Mouse (Mus musculus) common myeloid progenitor, adult 5-6 weeks (primary cell): ENCODE data around the gene Notch1. TPM values are rescaled to one million over a fixed set of nuclear protein-coding genes. Genes with fewer than 3 reads are reported as not detected.

Experiments used
- ATAC-seq: replicated peaks from 2 replicates; pipeline ENCODE4 v1.8.0; 2016; ENCODE audit warnings: low read depth, mild to moderate bottlenecking, moderate TSS enrichment, inconsistent platforms; ENCODE audit not compliant: poor library complexity, severe bottlenecking
- total RNA-seq: library from RNA; stranded (forward); fragments of 200-1000, 187-1606 nt; gene quantifications from 2 replicates; pipeline ENCODE4 v1.2.3, GENCODE M21; 2017

Notch1 gene
- total RNA-seq, 1 experiment from 2014 or later: 13.7 TPM

DNA sequence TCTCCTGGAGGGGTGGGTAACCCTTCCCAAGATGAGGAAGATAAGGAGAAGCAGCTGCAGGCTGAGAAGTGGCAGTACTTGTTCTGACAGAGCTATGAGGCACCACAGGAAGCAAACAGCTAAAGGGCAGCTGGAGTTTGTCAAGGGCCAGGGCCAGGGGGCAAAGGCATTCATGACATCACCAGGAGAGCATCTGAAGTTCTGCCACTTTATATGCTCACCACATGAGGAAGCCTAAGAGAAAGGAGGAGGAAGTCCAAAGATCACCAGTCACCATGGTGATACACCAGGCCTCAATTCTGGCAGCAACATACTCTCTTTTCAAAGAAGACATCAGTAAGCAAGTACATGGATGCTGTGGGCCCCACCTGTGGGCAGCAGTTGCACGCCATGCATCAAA is 93.4 kb downstream of the Notch1 start:
- no peak for ATAC-seq

GRCm38 (mm10) chr2:26421969-26422368 is 94.5 kb downstream of the Notch1 start:
- ATAC-seq: no peak

GRCm38 (mm10) chr2:26418120-26418519 is 98.3 kb downstream of the Notch1 start:
- ATAC-seq: no peak

- ATAC-seq: no peak
Observed at GRCm38 (mm10) chr2:26417066-26417465, 99.4 kb downstream of the Notch1 start.

- ATAC-seq: no peak
Observed at GRCm38 (mm10) chr2:26410931-26411411, 105.5 kb downstream of the Notch1 start.

- no peak for ATAC-seq
Observed at GRCm38 (mm10) chr2:26410091-26410490, 106.4 kb downstream of the Notch1 start.

GRCm38 (mm10) chr2:26409362-26409761 is 107.1 kb downstream of the Notch1 start:
- ATAC-seq: no peak

DNA sequence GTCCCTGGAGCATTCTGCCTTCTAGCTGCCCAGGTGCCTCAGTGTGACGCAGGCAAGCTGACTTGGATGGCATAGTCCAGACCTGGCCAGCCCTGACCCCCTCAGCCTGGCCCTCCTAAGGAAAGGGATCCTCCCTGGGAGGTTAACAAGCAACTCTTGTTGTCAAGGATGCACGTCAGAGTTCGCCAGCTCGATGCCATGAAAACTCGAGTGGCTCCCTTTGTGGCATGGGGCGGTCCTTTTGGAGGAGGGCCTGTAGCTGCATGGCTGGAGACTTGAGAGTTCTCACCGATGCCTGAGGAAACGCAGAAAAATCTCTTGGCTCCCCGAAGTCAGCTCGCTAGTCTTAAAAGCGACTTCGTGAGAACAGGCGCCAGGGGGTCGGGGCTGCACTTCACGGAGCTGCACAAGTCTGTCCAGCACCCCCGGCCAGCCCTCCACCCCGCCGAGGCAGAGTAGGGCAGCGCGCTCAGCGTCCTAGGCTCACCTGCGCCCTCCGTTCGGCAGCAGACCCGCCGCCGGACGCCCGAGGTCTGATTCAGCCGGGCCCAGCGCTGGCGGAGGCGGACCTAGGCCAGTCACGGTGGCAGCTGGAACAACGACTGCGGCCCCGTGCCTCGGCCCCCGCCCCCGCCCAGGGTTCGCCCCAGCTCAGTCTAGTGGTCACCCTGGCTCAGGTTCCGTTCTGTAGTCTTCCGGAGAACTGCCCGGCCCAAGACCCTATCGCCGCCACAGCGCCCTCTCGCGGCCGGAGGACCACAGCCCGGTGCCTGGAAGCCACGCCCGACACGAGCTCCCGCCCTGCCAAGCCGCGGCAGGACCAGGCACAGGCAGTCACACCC is 107.7 kb downstream of the Notch1 start, which contains the start of gene Inpp5e:
TSS of gene Inpp5e (minus strand) at position 689 of the 842 bp plus-strand sequence.
- peak; percentile 96 for ATAC-seq

Other genes starting within 250 kb of the Notch1 start
- gene Ccdc187, start 222.1 kb downstream of the Notch1 start, total RNA-seq: not detected in 2 replicates
- 14.4 and 23.8 TPM in 2 replicates for gene Gpsm1, start 201.1 kb downstream of the Notch1 start, total RNA-seq
- gene Dnlz, start 164.6 kb downstream of the Notch1 start, total RNA-seq: 7.1 and 9.1 TPM in 2 replicates
- 41.9 and 46.4 TPM in 2 replicates for gene Card9, start 155.7 kb downstream of the Notch1 start, total RNA-seq
- gene Snapc4, start 136.0 kb downstream of the Notch1 start, total RNA-seq: 45.1 TPM in 2 replicates
- 32.6 and 33.2 TPM in 2 replicates for gene Entr1, start 127.3 kb downstream of the Notch1 start, total RNA-seq
- 66.4 and 72.9 TPM in 2 replicates for gene Pmpca, start 127.3 kb downstream of the Notch1 start, total RNA-seq
- 8.5 and 15.6 TPM in 2 replicates for gene Inpp5e, start 107.5 kb downstream of the Notch1 start, total RNA-seq
- 20.1 and 44.2 TPM in 2 replicates for gene Sec16a, start 71.4 kb downstream of the Notch1 start, total RNA-seq
- 54.9 and 57.0 TPM in 2 replicates for gene Egfl7, start 63.4 kb upstream of the Notch1 start, total RNA-seq
- not detected in 2 replicates for gene Gm20532, start 70.0 kb upstream of the Notch1 start, total RNA-seq
- gene Agpat2, start 87.8 kb upstream of the Notch1 start, total RNA-seq: 32.2 and 38.7 TPM in 2 replicates
- gene Fam69b, start 111.8 kb upstream of the Notch1 start, total RNA-seq: 17.5 and 19.9 TPM in 2 replicates
- not detected in 2 replicates for gene Lcn4, start 154.6 kb upstream of the Notch1 start, total RNA-seq